Mouse (Mus musculus) midbrain, embryonic 16.5 days (tissue): ENCODE results near the gene Cdk14. TPM values are rescaled to one million over a fixed set of nuclear protein-coding genes. Genes with fewer than 3 reads are reported as not detected.
A peak's percentile ranks its signal among the peaks of the same experiment; 100 is the strongest.

ENCODE experiments used
- ATAC-seq: fragments of 200-750 bp; cut with Nextera tagmentation; 2 replicates; pipeline ENCODE4 v1.8.0; 2017; ENCODE audit warnings: moderate TSS enrichment
- H3K27ac ChIP-seq: fragments of 300-500 bp; sonication (generic); 2 replicates; pipeline ENCODE4 v1.5.1; 2014; ENCODE audit warnings: mild to moderate bottlenecking, low read length, mixed read lengths
- H3K27me3 ChIP-seq: fragments of 300-500 bp; sonication (generic); 2 replicates; pipeline ENCODE4 v1.6.1; 2014; ENCODE audit warnings: low read depth, low read length, mixed read lengths; ENCODE audit not compliant: control insufficient read depth, insufficient read depth
- H3K36me3 ChIP-seq: fragments of 300-500 bp; sonication (generic); 2 replicates; pipeline ENCODE4 v1.6.1; 2014; ENCODE audit warnings: mild to moderate bottlenecking, low read length, moderate library complexity, mixed read lengths; ENCODE audit not compliant: control insufficient read depth, insufficient read depth
- H3K4me1 ChIP-seq: fragments of 300-500 bp; sonication (generic); 2 replicates; pipeline ENCODE4 v1.6.1; 2014; ENCODE audit warnings: mild to moderate bottlenecking, low read length, mixed read lengths; ENCODE audit not compliant: control insufficient read depth, insufficient read depth
- H3K4me2 ChIP-seq: fragments of 300-500 bp; sonication (generic); 2 replicates; pipeline ENCODE4 v1.6.1; 2014; ENCODE audit warnings: mild to moderate bottlenecking, low read length, mixed read lengths
- H3K4me3 ChIP-seq: fragments of 300-500 bp; sonication (generic); 2 replicates; pipeline ENCODE4 v1.5.1; 2014; ENCODE audit warnings: low read depth, mild to moderate bottlenecking, low read length, moderate library complexity, mixed read lengths
- H3K9ac ChIP-seq: fragments of 300-500 bp; sonication (generic); 2 replicates; pipeline ENCODE4 v1.6.1; 2014; ENCODE audit warnings: low read depth, low read length, mixed read lengths
- H3K9me3 ChIP-seq: fragments of 300-500 bp; sonication (generic); replicated peaks from 2 replicates; pipeline ENCODE4 v1.6.1; 2014; ENCODE audit warnings: mild to moderate bottlenecking, low read length, mixed read lengths; ENCODE audit not compliant: control insufficient read depth, poor library complexity, severe bottlenecking
- WGBS: fragments of 180-500 bp; shearing (Covaris S2); extraction: QIAGEN DNeasy Blood & Tissue Kit; methylation state at CpG from one replicate; pipeline ENCODE4 v1.1.7; 2014; 5-methylcytosine and 5-hydroxymethylcytosine counted together
- microRNA-seq: library from miRNA; unstranded; fragments of <30 nt; microRNA quantifications from one replicate; pipeline ENCODE4, GENCODE M21; 2017
- polyA plus RNA-seq: library from polyadenylated mRNA; unstranded; fragments of >200 nt; fragmentation: Nextera tagmentation; extraction: Ambion mirVana; gene quantifications from 2 replicates; pipeline ENCODE4 v1.2.1, GENCODE M21; 2015

The Cdk14 gene
- polyA plus RNA-seq, 1 experiment from 2014 or later, result 44.6 TPM

DNA sequence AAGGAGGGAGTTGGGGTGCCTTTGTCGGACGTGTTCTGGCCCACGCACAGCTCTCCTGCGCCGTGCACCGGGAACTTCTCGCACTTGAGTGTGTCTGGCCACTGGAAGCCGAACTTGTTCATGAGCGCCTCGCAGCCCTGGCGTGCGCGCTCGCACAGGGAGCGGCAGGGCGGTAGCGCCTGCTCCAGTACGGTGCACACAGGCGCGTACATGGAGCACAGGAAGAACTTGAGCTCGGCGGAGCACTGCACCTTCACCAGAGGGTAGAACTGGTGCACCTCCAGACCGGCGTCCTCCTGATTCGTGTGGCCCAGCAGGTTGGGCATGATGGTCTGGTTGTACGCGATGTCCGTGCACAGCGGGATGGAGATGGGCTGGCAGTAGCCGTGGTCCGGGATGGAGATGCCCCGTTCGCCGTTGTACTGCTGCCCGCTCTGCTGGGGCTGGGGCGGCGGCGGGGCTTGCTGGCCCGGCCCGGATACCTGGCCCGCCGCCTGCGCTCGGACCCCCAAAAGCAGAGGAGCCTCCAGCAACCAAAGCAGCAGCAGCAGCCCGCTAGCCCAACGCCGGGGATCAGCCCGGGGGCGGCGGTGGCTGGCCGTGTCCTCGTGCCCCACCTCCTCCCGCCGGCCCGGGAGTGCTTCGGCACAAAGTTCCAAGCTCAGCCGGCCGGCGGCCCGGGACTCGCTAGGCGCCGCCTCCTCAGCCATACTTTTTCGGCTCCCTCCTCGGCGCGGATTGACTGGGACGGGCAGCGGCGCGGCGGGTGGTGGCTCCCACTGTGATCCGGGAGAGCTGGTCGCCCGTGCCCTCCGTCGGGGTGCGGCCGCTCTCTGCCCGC lies 663.0 kb downstream of the Cdk14 start:
- Histone ChIP-seq H3K9me3 (no peaks in the 10 kb centered on the region), H3K4me3 (peak overlapping the region; percentile 88), H3K36me3 (no peaks in the 10 kb centered on the region), H3K27me3 (no peaks in the 10 kb centered on the region), H3K9ac (peak overlapping the region; percentile 96), H3K4me1 (peaks cover 11% of the 10 kb centered on the region), H3K27ac (peak overlapping the region; percentile 98), H3K4me2 (peak overlapping the region; percentile 68)
- under 1% methylated on average over 58 of the region's 80 CpGs for WGBS
- peak; percentile 34 for ATAC-seq

DNA sequence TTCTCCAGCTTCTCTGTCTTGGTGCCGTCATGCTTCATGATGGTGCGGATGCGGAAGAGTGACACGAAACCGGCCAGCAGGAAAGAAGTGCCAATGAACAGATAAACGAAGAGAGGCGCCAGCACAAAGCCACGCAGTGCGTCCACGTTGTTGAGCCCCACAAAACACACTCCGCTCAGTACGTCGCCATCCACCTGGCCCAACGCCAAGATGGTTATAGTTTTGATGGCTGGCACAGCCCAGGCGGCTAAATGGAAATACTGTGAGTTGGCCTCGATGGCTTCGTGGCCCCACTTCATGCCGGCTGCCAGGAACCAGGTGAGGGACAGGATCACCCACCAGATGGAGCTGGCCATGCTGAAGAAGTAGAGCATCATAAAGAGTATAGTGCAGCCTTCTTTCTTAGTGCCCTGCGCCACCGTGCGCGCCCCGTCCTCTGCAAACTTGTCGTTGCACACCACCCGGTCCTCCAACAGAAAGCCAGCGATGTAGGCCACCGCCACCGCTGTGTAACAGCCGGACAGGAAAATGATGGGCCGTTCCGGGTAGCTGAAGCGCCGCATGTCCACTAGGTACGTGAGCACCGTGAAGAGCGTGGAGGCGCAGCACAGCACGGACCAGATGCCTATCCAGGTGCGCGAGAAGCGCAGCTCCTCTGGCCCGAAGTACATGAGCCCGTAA lies 664.0 kb downstream of the Cdk14 start:
- H3K36me3 ChIP-seq, result no peaks in the 10 kb centered on the region
- peak overlapping the region; percentile 68 for H3K4me2 ChIP-seq
- H3K27ac ChIP-seq, result peak overlapping the region; percentile 98
- H3K9me3 ChIP-seq, result no peaks in the 10 kb centered on the region
- peak overlapping the region; percentile 96 for H3K9ac ChIP-seq
- 1% methylated on average over 43 of the region's 43 CpGs for WGBS
- peaks cover 16% of the 10 kb centered on the region for H3K4me1 ChIP-seq
- 0 out of 2 replicates have a peak, but pooled peaks have one; percentile 8 for ATAC-seq
- no peaks in the 10 kb centered on the region for H3K27me3 ChIP-seq
- H3K4me3 ChIP-seq, result peak overlapping the region; percentile 88

DNA sequence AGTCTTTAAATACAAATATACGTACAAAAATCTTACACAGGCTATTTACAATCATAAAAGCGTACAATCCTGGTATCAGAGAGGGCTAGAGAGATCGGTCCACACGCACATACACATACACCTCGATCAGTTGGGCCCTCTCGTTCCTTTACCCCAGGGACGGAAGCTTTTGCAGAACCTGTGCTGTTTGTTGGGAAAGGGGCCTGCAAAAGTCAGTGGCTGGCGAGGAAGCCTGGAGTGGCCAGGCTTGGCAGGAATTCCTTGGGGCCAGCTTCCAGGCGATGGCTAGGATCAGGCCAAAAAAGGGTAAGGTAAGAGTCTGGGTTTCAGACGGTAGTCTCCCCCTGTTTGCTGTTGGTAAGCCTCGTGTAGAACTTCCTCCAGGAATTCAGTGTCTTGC lies 664.8 kb downstream of the Cdk14 start:
- H3K4me2 ChIP-seq, result peak overlapping the region; percentile 68
- H3K9ac ChIP-seq, result peak overlapping the region; percentile 96
- no peaks in the 10 kb centered on the region for H3K36me3 ChIP-seq
- peak overlapping the region; percentile 98 for H3K27ac ChIP-seq
- H3K4me1 ChIP-seq, result peaks cover 16% of the 10 kb centered on the region
- H3K9me3 ChIP-seq, result no peaks in the 10 kb centered on the region
- ATAC-seq, result no peak
- no peaks in the 10 kb centered on the region for H3K27me3 ChIP-seq
- H3K4me3 ChIP-seq, result peak overlapping the region; percentile 88
- WGBS, result 25% methylated on average over 11 of the region's 11 CpGs

- Histone ChIP-seq H3K4me2 (peak overlapping the region; percentile 68), H3K4me1 (peaks cover 16% of the 10 kb centered on the region), H3K27ac (peak overlapping the region; percentile 98), H3K9ac (peak overlapping the region; percentile 96), H3K27me3 (no peaks in the 10 kb centered on the region), H3K4me3 (peak overlapping the region; percentile 88), H3K36me3 (no peaks in the 10 kb centered on the region), H3K9me3 (no peaks in the 10 kb centered on the region)
- WGBS, result 26% methylated on average over 9 of the region's 9 CpGs
- ATAC-seq, result no peak
These were observed 665.3 kb downstream of the Cdk14 start for GRCm38 (mm10) chr5:4754701-4755281.

Small RNA genes within 50 kb of the gene (microRNA-seq; reads per million reads assigned to microRNA genes)
- gene Gm25037 (not detected), gene Gm44483 (not detected)

Other genes starting within 250 kb of the Cdk14 start
- gene 1700015F17Rik, start 58.8 kb upstream of the Cdk14 start, polyA plus RNA-seq, result not detected in 2 replicates
- 16.8 and 19.4 TPM in 2 replicates for gene Cldn12, start 94.6 kb upstream of the Cdk14 start, polyA plus RNA-seq
- 17.5 and 20.8 TPM in 2 replicates for gene Gtpbp10, start 139.2 kb upstream of the Cdk14 start, polyA plus RNA-seq
- gene Gm8773, start 153.5 kb upstream of the Cdk14 start, polyA plus RNA-seq, result 17.9 and 18.2 TPM in 2 replicates
- gene Cfap69, start 243.9 kb upstream of the Cdk14 start, polyA plus RNA-seq, result 9.9 and 11.4 TPM in 2 replicates